Mouse (Mus musculus): ENCODE measurements around the gene B4galt5. TPM values are rescaled to one million over a fixed set of nuclear protein-coding genes. Genes with fewer than 3 reads are reported as not detected.
A peak's percentile ranks its signal among the peaks of the same experiment; 100 is the strongest.

The B4galt5 gene
- total RNA-seq, 4 experiments from 2014 or later, result 85.7 to 181 (median 114) TPM

GRCm38 (mm10) chr2:167331432-167331921 lies 17.5 kb downstream of the B4galt5 start:
- DNase-seq, result no peak

GRCm38 (mm10) chr2:167330581-167330980 lies 18.4 kb downstream of the B4galt5 start:
- no peak for DNase-seq

- no peak for DNase-seq
These were observed 19.3 kb downstream of the B4galt5 start for GRCm38 (mm10) chr2:167329478-167330262.

GRCm38 (mm10) chr2:167328340-167328739 lies 20.6 kb downstream of the B4galt5 start:
- DNase-seq, result no peak

GRCm38 (mm10) chr2:167326582-167326981 lies 22.4 kb downstream of the B4galt5 start:
- no peak for DNase-seq

GRCm38 (mm10) chr2:167324151-167324930 lies 24.6 kb downstream of the B4galt5 start:
- no peak for DNase-seq

- DNase-seq, result no peak
These were observed 25.9 kb downstream of the B4galt5 start for GRCm38 (mm10) chr2:167323116-167323515.

GRCm38 (mm10) chr2:167321372-167321771 lies 27.6 kb downstream of the B4galt5 start:
- no peak for DNase-seq

- DNase-seq, result peak; percentile 62
These were observed 30.0 kb downstream of the B4galt5 start for GRCm38 (mm10) chr2:167318981-167319380.

- DNase-seq, result no peak
These were observed 32.2 kb downstream of the B4galt5 start for GRCm38 (mm10) chr2:167316724-167317187.

- no peak for DNase-seq
These were observed 34.5 kb downstream of the B4galt5 start for GRCm38 (mm10) chr2:167314491-167314890.

GRCm38 (mm10) chr2:167313501-167314326 lies 35.3 kb downstream of the B4galt5 start:
- peak; percentile 79 for DNase-seq

- DNase-seq, result peak; percentile 1
These were observed 38.9 kb downstream of the B4galt5 start for GRCm38 (mm10) chr2:167310121-167310520.

GRCm38 (mm10) chr2:167309286-167309685 lies 39.7 kb downstream of the B4galt5 start:
- DNase-seq, result peak; percentile 1

- DNase-seq, result peak; percentile 0
These were observed 41.3 kb downstream of the B4galt5 start for GRCm38 (mm10) chr2:167307716-167308115.

- peak; percentile 16 for DNase-seq
These were observed 42.1 kb downstream of the B4galt5 start for GRCm38 (mm10) chr2:167306626-167307541.

GRCm38 (mm10) chr2:167306273-167306594 lies 42.7 kb downstream of the B4galt5 start:
- no peak for DNase-seq

- DNase-seq, result peak; percentile 5
These were observed 43.4 kb downstream of the B4galt5 start for GRCm38 (mm10) chr2:167305382-167306272.

- DNase-seq, result peak; percentile 15
These were observed 44.2 kb downstream of the B4galt5 start for GRCm38 (mm10) chr2:167304651-167305381.

GRCm38 (mm10) chr2:167303806-167304205 lies 45.2 kb downstream of the B4galt5 start:
- DNase-seq, result peak; percentile 1
